8 mouse cellular contexts compared by ENCODE assay signal in the genomic region with DNA sequence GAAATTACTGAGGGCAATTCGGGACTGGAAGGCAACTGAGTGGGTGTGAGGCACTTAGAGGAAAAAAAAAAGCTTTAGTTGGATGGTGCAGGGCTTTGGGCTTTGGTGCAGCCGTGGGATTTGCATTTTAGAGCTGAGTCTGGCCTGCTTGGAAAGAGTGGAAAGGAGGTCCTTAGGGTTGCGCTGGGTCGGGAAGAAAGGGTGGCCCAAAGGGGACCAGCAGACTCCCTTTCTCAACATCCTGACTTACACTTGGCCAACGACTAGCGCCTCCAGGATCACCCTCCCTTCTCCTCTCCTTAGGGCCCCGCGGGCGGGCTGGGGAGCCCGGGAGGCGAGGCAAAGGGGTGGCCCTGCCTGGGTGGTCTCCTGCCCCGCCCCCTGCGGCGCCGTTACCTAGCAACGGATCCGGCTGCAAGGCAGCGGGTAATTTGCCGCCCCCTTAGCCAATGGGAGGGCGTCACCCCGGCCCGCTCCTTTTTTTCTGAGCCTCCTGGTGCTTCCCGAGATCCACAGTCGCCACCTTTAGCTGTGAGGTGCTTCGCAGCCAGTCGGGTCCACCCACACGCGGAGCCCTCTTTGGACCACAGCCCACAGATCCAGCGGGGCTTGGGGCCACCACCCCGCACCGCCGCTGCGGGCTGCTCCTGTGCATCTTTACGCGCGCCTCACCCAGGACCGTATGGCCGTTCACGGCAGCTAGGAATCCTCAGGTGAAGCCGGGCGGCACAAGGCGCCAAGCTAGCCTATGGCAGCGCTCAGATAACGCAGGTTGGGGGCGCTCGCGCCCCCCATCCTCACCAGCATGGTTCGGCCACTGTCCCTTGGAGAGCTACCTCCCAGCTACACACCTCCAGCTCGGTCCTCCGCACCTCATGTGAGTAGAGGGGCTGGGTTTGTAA. TPM values are rescaled to one million over a fixed set of nuclear protein-coding genes. Genes with fewer than 3 reads are reported as not detected.
DNase-seq lines count a peak whose midpoint lies in the region; ATAC-seq and TF ChIP-seq lines count a peak whose summit lies in the region.

A gene (plus strand): TSS at position 525 of the 902 bp plus-strand sequence.

- ATAC-seq in hindbrain, embryonic 14.5 days (ENCODE audit: low FRiP score), result peak; percentile 84
- no peak for ATAC-seq in erythroid progenitor cell, adult 5-6 weeks (replicated peaks; ENCODE audit: low FRiP score, poor library complexity, severe bottlenecking)

- H3K4me2 ChIP-seq in hindbrain, embryonic 14.5 days (replicated peaks), result peak within 1 kb of the TSS; percentile 96

- H3K9me3 ChIP-seq in hindbrain, embryonic 14.5 days (ENCODE audit: control insufficient read depth, low read length), result no peaks in the 10 kb centered on the region

- 0 out of 2 replicates have a peak, but pooled peaks cover 3% of the 10 kb centered on the region for H3K27me3 ChIP-seq in hindbrain, embryonic 14.5 days (ENCODE audit: control insufficient read depth, insufficient read depth, low read length)

- no peak; the same call in 1 of the 2 replicates for TF ChIP-seq CTCF in left cerebral cortex, adult 2 months (IDR thresholded peaks at IDR 0.05)

- H3K27ac ChIP-seq in hindbrain, embryonic 14.5 days, result peak within 1 kb of the TSS; percentile 75
- H3K27ac ChIP-seq in left cerebral cortex, adult 2 months, result no peak within 1 kb of the TSS

- under 1% methylated on average over 50 of the region's 50 CpGs for WGBS in hindbrain, embryonic 14.5 days

- H3K4me3 ChIP-seq in hindbrain, embryonic 14.5 days (replicated peaks; ENCODE audit: low read length), result peak within 1 kb of the TSS; percentile 75
- H3K4me3 ChIP-seq in left cerebral cortex, adult 2 months, result peak within 1 kb of the TSS; percentile 58

- peaks cover 5% of the 10 kb centered on the region; the same call in 1 of the 2 replicates for H3K36me3 ChIP-seq in hindbrain, embryonic 14.5 days (replicated peaks; ENCODE audit: control insufficient read depth, insufficient read depth)

- DNase-seq in ZHBTc4 (ENCODE audit: low read depth, low spot score), result peak; percentile 95
- DNase-seq in cerebellum, postnatal 36 days, result peak; percentile 20 to 39
- peak; percentile 57 to 73 for DNase-seq in gastrocnemius, adult 8-10 months (ENCODE audit: low spot score in 2 of 2)
- DNase-seq in hindbrain, embryonic 14.5 days (ENCODE audit: low spot score), result peak; percentile 77
- DNase-seq in left cerebral cortex, adult 2 months (ENCODE audit: extremely low spot score in 1 of 2, low spot score in 2 of 2), result peak; percentile 22 to 52
- peak; percentile 87 to 91 for DNase-seq in lung, postnatal 4 days
- peak; percentile 10 to 21 for DNase-seq in right cerebral cortex, adult 2 months (ENCODE audit: low spot score in 2 of 2)

- peak within 1 kb of the TSS; percentile 88 for H3K9ac ChIP-seq in hindbrain, embryonic 14.5 days

- intact Hi-C loops in left cerebral cortex, adult 2 months (cut with DNase I), result no loop called here

- H3K4me1 ChIP-seq in hindbrain, embryonic 14.5 days (replicated peaks; ENCODE audit: control insufficient read depth, insufficient read depth, low read length), result peaks cover 23% of the 10 kb centered on the region

RNA-seq across cellular contexts. Expression of the gene that starts here (rescaled TPM):
- total RNA-seq in gastrocnemius, adult 8-10 months (2022), result under 1 TPM; 0.22 to 0.76 (median 0.69) TPM
- polyA plus RNA-seq in hindbrain, embryonic 14.5 days (2014; fragmentation: Nextera tagmentation; extraction: Ambion mirVana), result 5.6 and 7.7 TPM in 2 replicates
- 1 to 10 TPM; 1.7 to 3.5 TPM for total RNA-seq in left cerebral cortex, adult 2 months (2021)
- not detected in 2 replicates for total RNA-seq in erythroid progenitor cell, adult 5-6 weeks (2015; ENCODE audit: low replicate concordance)
- total RNA-seq in erythroid progenitor cell, adult 5-6 weeks (2017; ENCODE audit: low replicate concordance), result 0.30 TPM in 1 of 2 replicates, not detected in the other

Comparison
In these comparisons a context has a peak if more than half of its experiments do, and no peak if none do; other contexts are left out.
1. Peak in DNase-seq in gastrocnemius, adult 8-10 months; RNA of the gene not detected or under 1 TPM.
2. DNase-seq: peak in every context shown above with its lines; median percentile 95 in ZHBTc4; 89 in lung, postnatal 4 days; 77 in hindbrain, embryonic 14.5 days; 65 in gastrocnemius, adult 8-10 months; 37 in left cerebral cortex, adult 2 months; 30 in cerebellum, postnatal 36 days; 16 in right cerebral cortex, adult 2 months.